Mouse (Mus musculus) lung, embryonic 16.5 days (tissue): Measurements from ENCODE around the gene Sult2a7. TPM values are rescaled to one million over a fixed set of nuclear protein-coding genes. Genes with fewer than 3 reads are reported as not detected.

Source experiments
- polyA plus RNA-seq: library from polyadenylated mRNA; unstranded; fragments of >200 nt; fragmentation: Nextera tagmentation; extraction: Ambion mirVana; gene quantifications from 2 replicates; pipeline ENCODE4 v1.2.1, GENCODE M21; 2015

Gene Sult2a7
- polyA plus RNA-seq, 1 experiment from 2014 or later: not detected

Other genes with a start within 250 kb of the Sult2a7 start
- not detected in 2 replicates for gene Sult2a6, start 239.4 kb downstream of the Sult2a7 start, polyA plus RNA-seq
- gene Obox8, start 160.7 kb downstream of the Sult2a7 start, polyA plus RNA-seq: not detected in 2 replicates
- gene Sult2a8, start 47.5 kb downstream of the Sult2a7 start, polyA plus RNA-seq: not detected in 2 replicates
- gene Vmn1r90, start 69.3 kb upstream of the Sult2a7 start, polyA plus RNA-seq: 0.23 and 0.31 TPM in 2 replicates
- not detected in 2 replicates for gene Obox7, start 165.3 kb upstream of the Sult2a7 start, polyA plus RNA-seq